ENCODE assay signal across 25 mouse cellular contexts in the genomic region with DNA sequence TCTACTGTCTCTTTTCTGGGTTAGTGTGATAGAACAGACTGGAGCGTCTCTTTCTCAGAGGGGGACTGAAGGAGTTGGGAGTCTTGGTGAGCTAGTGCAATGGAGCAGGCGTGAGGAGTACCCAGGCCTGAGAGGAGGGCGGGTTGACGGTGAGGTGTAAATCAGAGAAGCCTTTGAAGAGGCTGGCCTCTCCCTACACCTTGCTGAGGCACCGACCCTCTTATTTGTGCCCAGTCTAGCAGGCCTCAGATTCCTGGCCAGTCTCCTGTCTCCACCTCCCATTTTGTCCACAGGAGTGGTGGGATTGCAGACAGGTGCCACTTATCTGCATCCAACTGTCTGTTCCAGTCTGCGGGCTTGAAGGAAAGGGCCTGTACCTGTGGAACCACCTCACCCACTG.
"Had no signal": no experiment of that assay in that cellular context is flagged by ENCODE, and none has a peak within 500 bp of the region (broad histone marks: within the 10 kb centered on the region; RNA-seq: fewer than 3 reads in every experiment).

No protein-coding gene starts in this region.

- DNase-seq: kidney, adult 8-10 months; kidney, postnatal 25 days; layer of hippocampus, postnatal 36 days; liver; lung, adult 18-20 months; lung, postnatal 10 days; lung, postnatal 36 days; right cerebral cortex, adult 18-20 months; right cerebral cortex, postnatal 25 days; thymus, adult 2 months; thymus, postnatal 14 days; thymus, postnatal 4 days had no signal

- H3K4me2 ChIP-seq: limb, embryonic 12.5 days; liver, embryonic 12.5 days; liver, embryonic 15.5 days; lung, embryonic 15.5 days; midbrain, embryonic 13.5 days; neural tube, embryonic 12.5 days; neural tube, embryonic 15.5 days had no signal

- ATAC-seq: intestine, postnatal 0 days; liver, embryonic 12.5 days; midbrain, embryonic 13.5 days had no signal

- H3K4me3 ChIP-seq: left cerebral cortex, adult 2 months; limb, embryonic 12.5 days; liver, embryonic 12.5 days; liver, embryonic 15.5 days; lung, embryonic 15.5 days; megakaryocyte, embryonic 14.5 days; midbrain, embryonic 10.5 days; midbrain, embryonic 13.5 days; neural tube, embryonic 12.5 days; neural tube, embryonic 15.5 days had no signal

- H3K9me3 ChIP-seq: limb, embryonic 12.5 days; liver, embryonic 12.5 days; liver, embryonic 15.5 days; lung, embryonic 15.5 days; megakaryocyte, embryonic 14.5 days; midbrain, embryonic 10.5 days; midbrain, embryonic 13.5 days; neural tube, embryonic 12.5 days; neural tube, embryonic 15.5 days had no signal

- H3K4me1 ChIP-seq: liver, embryonic 12.5 days; liver, embryonic 15.5 days; lung, embryonic 15.5 days; midbrain, embryonic 10.5 days; neural tube, embryonic 12.5 days; neural tube, embryonic 15.5 days had no signal

- H3K27ac ChIP-seq: kidney, postnatal 0 days; left cerebral cortex, adult 2 months; limb, embryonic 12.5 days; liver, embryonic 12.5 days; liver, embryonic 15.5 days; lung, embryonic 15.5 days; midbrain, embryonic 10.5 days; midbrain, embryonic 13.5 days; neural tube, embryonic 12.5 days; neural tube, embryonic 15.5 days; stomach, postnatal 0 days had no signal

- H3K9ac ChIP-seq: limb, embryonic 12.5 days; liver, embryonic 12.5 days; liver, embryonic 15.5 days; lung, embryonic 15.5 days; midbrain, embryonic 13.5 days; neural tube, embryonic 12.5 days; neural tube, embryonic 15.5 days had no signal

- H3K27me3 ChIP-seq: limb, embryonic 12.5 days; liver, embryonic 12.5 days; liver, embryonic 15.5 days; lung, embryonic 15.5 days; megakaryocyte, embryonic 14.5 days; midbrain, embryonic 13.5 days; neural tube, embryonic 12.5 days; neural tube, embryonic 15.5 days had no signal
